Mouse (Mus musculus) ES-E14 (cell line): ENCODE measurements around the gene Slc35f5. TPM values are rescaled to one million over a fixed set of nuclear protein-coding genes. Genes with fewer than 3 reads are reported as not detected.

ENCODE experiments used
- DNase-seq: peaks from one replicate; pipeline ENCODE4 v3.0.0-alpha.2; 2013; ENCODE audit warnings: low read depth, low spot score
- H3K27ac ChIP-seq: 2 replicates; pipeline ENCODE4 v1.5.1; 2012; ENCODE audit warnings: low read depth, mild to moderate bottlenecking, low read length, moderate library complexity, mixed read lengths; ENCODE audit not compliant: poor library complexity, insufficient read depth, severe bottlenecking
- H3K36me3 ChIP-seq: 2 replicates; pipeline ENCODE4 v1.6.1; 2012; ENCODE audit warnings: mild to moderate bottlenecking, low read length, moderate library complexity, mixed read lengths; ENCODE audit not compliant: control insufficient read depth, poor library complexity, insufficient read depth, severe bottlenecking
- H3K4me1 ChIP-seq, 2 experiments: fragments of 150-350 bp in 1 of 2; sonication (generic) in 1 of 2; 2 replicates each; pipeline ENCODE4 v1.6.1; 2012; ENCODE audit warnings: low read length in 2 of 2, mild to moderate bottlenecking in 1 of 2, mixed read lengths in 1 of 2; ENCODE audit not compliant: control insufficient read depth in 2 of 2, insufficient read depth in 2 of 2, poor library complexity in 1 of 2
- H3K4me3 ChIP-seq, 2 experiments: fragments of 150-350 bp in 1 of 2; sonication (generic) in 1 of 2; 2 replicates each; pipeline ENCODE4 v1.5.1; 2012; ENCODE audit warnings: low read length in 2 of 2, low read depth in 1 of 2, mild to moderate bottlenecking in 1 of 2, mixed read lengths in 1 of 2; ENCODE audit not compliant: insufficient read depth in 1 of 2, poor library complexity in 1 of 2, severe bottlenecking in 1 of 2
- H3K9ac ChIP-seq: 2 replicates; pipeline ENCODE4 v1.6.1; 2012; ENCODE audit warnings: low read depth, mild to moderate bottlenecking, low read length, mixed read lengths; ENCODE audit not compliant: poor library complexity, insufficient read depth, severe bottlenecking
- H3K9me3 ChIP-seq: fragments of 150-350 bp; sonication (generic); 2 replicates; pipeline ENCODE4 v1.6.1; 2012; ENCODE audit warnings: low read depth, mild to moderate bottlenecking, low read length; ENCODE audit not compliant: control insufficient read depth, insufficient read depth
- CHD2 ChIP-seq: IDR thresholded peaks from 2 replicates; pipeline ENCODE4 v1.6.1; 2014; ENCODE audit warnings: mild to moderate bottlenecking, low read depth, low read length, inconsistent platforms
- HCFC1 ChIP-seq: IDR thresholded peaks from 2 replicates; pipeline ENCODE4 v1.6.1; 2012; ENCODE audit warnings: low read length, inconsistent platforms, borderline replicate concordance; ENCODE audit not compliant: insufficient read depth
- MAFK ChIP-seq: IDR thresholded peaks from 2 replicates; pipeline ENCODE4 v1.6.1; 2014; ENCODE audit warnings: mild to moderate bottlenecking, low read depth, low read length, inconsistent platforms; ENCODE audit not compliant: insufficient read depth
- ZC3H11A ChIP-seq: IDR thresholded peaks from 2 replicates; pipeline ENCODE4 v1.6.1; 2012; ENCODE audit warnings: low read depth, mild to moderate bottlenecking, inconsistent platforms, low read length, borderline replicate concordance
- ZNF384 ChIP-seq: IDR thresholded peaks from 2 replicates; pipeline ENCODE4 v1.6.1; 2012; ENCODE audit warnings: low read depth, low read length, inconsistent platforms
- in situ Hi-C, 2 experiments: fragments of 600-800 bp; cut with MboI; formaldehyde crosslinking; loops; one replicate each; pipeline ENCODE4 v1.15.1; 2025; ENCODE audit warnings: low sequenced_read_pairs in 2 of 2, inconsistent platforms in 1 of 2; ENCODE audit not compliant: unreplicated experiment in 2 of 2
- total RNA-seq: library from RNA; depleted of rRNA; stranded (reverse); fragments of 300-350 nt; gene quantifications from 2 replicates; pipeline ENCODE4 v1.2.3, GENCODE M21; 2012

The Slc35f5 gene
- total RNA-seq, 1 experiment: 22.2 TPM

- in situ Hi-C loops: no loop called here
- no peak overlapping the region for H3K4me3 ChIP-seq
- no peak overlapping the region for H3K9ac ChIP-seq
- no peak overlapping the region for H3K27ac ChIP-seq
- TF ChIP-seq HCFC1 (no peak), CHD2 (no peak), MAFK (no peak), ZNF384 (no peak)
- H3K36me3 ChIP-seq: no peaks in the 10 kb centered on the region
- H3K4me1 ChIP-seq: no peaks in the 10 kb centered on the region; a peak in 1 of 4 replicates
- no peaks in the 10 kb centered on the region for H3K9me3 ChIP-seq
- DNase-seq: no peak
These were observed 10.0 kb upstream of the Slc35f5 start for GRCm38 (mm10) chr1:125550359-125550758.

- Histone ChIP-seq H3K27ac (no peak overlapping the region), H3K4me1 (no peaks in the 10 kb centered on the region; a peak in 1 of 4 replicates), H3K9ac (no peak overlapping the region), H3K36me3 (no peaks in the 10 kb centered on the region), H3K4me3 (no peak overlapping the region), H3K9me3 (no peaks in the 10 kb centered on the region)
- DNase-seq: no peak
- TF ChIP-seq CHD2: no peak
- TF ChIP-seq MAFK: no peak
- no peak for TF ChIP-seq HCFC1
- TF ChIP-seq ZC3H11A: no peak
- TF ChIP-seq ZNF384: no peak
- in situ Hi-C loops: no loop called here
These were observed 8.8 kb upstream of the Slc35f5 start for GRCm38 (mm10) chr1:125551564-125551963.

- DNase-seq: no peak
- H3K9me3 ChIP-seq: no peaks in the 10 kb centered on the region
- no peak overlapping the region for H3K27ac ChIP-seq
- TF ChIP-seq ZC3H11A: no peak
- no peak for TF ChIP-seq CHD2
- TF ChIP-seq ZNF384: no peak
- TF ChIP-seq MAFK: no peak
- no peak for TF ChIP-seq HCFC1
- in situ Hi-C loops: no loop called here
- no peak overlapping the region for H3K4me3 ChIP-seq
- H3K4me1 ChIP-seq: peaks cover 3 to 4% of the 10 kb centered on the region in 2 experiments; a peak in 2 of 4 replicates
- no peaks in the 10 kb centered on the region for H3K36me3 ChIP-seq
- no peak overlapping the region for H3K9ac ChIP-seq
These were observed 1.1 kb upstream of the Slc35f5 start for GRCm38 (mm10) chr1:125559261-125559660.

- no peak overlapping the region; the same call in 1 of the 2 replicates for H3K27ac ChIP-seq
- in situ Hi-C loops: no loop called here
- H3K9me3 ChIP-seq: no peaks in the 10 kb centered on the region
- H3K4me3 ChIP-seq: peak overlapping the region; percentile 71 to 92
- TF ChIP-seq ZNF384 (no peak), CHD2 (no peak)
- DNase-seq: no peak
- H3K4me1 ChIP-seq: peaks cover 3 to 4% of the 10 kb centered on the region in 2 experiments; a peak in 2 of 4 replicates
- H3K36me3 ChIP-seq: no peaks in the 10 kb centered on the region
- peak overlapping the region; percentile 75; the same call in 1 of the 2 replicates for H3K9ac ChIP-seq
These were observed 674 bp upstream of the Slc35f5 start for GRCm38 (mm10) chr1:125559721-125560120.

- Histone ChIP-seq H3K4me3 (peak overlapping the region; percentile 71 to 92), H3K4me1 (peaks cover 3 to 4% of the 10 kb centered on the region in 2 experiments; a peak in 2 of 4 replicates), H3K9ac (peak overlapping the region; percentile 64), H3K27ac (no peak overlapping the region), H3K36me3 (no peaks in the 10 kb centered on the region), H3K9me3 (no peaks in the 10 kb centered on the region)
- no peak for DNase-seq
- in situ Hi-C loops: no loop called here
- TF ChIP-seq ZNF384 (no peak), HCFC1 (no peak), MAFK (no peak), CHD2 (no peak), ZC3H11A (no peak)
These were observed 811 bp downstream of the Slc35f5 start for GRCm38 (mm10) chr1:125561206-125561605.
